Mouse (Mus musculus) layer of hippocampus, postnatal 10 days (tissue): ENCODE measurements around the gene Nnat. TPM values are rescaled to one million over a fixed set of nuclear protein-coding genes. Genes with fewer than 3 reads are reported as not detected.

Experiments used
- DNase-seq, 2 experiments: peaks; one replicate each; pipeline ENCODE4 v3.0.0; 2021; ENCODE audit warnings: low spot score in 2 of 2
- microRNA-seq, 2 experiments: library from miRNA; unstranded; fragments of <30 nt; microRNA quantifications; one replicate each; pipeline ENCODE4 v1.2.0; 2021
- total RNA-seq, 2 experiments: library from RNA; stranded (reverse); gene quantifications; 2 replicates each; pipeline ENCODE4 v1.2.3; 2021

The Nnat gene
- total RNA-seq, 2 experiments from 2014 or later = 1,193 to 1,435 TPM

DNA sequence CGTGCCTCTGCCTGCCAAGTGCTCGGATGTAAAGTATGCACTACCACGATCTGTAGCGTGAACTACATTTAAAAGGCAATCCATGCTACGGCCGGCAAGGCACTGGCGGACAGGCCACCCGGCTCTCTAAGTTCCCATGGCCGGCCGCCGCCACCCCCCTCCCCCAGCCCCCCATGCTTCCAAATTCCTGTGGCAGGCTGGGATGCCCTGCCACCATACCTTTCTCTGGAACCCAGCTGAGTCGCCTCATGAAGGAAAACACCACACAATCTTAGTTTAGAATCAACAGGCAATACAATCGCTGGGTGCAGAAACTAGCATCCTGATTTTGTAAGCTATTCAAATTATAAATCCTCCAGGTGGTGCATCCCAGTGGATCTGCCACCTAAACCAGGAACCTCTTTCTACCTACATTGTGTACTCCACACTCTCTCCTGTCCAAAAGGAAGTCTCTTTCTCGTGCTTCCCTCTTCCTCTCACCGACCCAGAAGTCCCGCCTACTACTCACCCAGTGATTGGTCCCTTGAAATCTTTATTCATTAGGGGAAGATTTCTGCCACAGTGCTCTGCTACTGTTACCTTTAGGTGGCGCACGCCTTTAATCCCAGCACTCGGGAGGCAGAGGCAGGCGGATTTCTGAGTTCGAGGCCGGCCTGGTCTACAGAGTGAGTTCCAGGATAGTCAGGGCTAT, 37.1 kb downstream of the Nnat start:
- DNase-seq = no peak

GRCm38 (mm10) chr2:157601435-157601839, 41.6 kb downstream of the Nnat start:
- no peak for DNase-seq

- peak; percentile 89 to 93 for DNase-seq
Measured at GRCm38 (mm10) chr2:157605025-157605675, 45.3 kb downstream of the Nnat start.

DNA sequence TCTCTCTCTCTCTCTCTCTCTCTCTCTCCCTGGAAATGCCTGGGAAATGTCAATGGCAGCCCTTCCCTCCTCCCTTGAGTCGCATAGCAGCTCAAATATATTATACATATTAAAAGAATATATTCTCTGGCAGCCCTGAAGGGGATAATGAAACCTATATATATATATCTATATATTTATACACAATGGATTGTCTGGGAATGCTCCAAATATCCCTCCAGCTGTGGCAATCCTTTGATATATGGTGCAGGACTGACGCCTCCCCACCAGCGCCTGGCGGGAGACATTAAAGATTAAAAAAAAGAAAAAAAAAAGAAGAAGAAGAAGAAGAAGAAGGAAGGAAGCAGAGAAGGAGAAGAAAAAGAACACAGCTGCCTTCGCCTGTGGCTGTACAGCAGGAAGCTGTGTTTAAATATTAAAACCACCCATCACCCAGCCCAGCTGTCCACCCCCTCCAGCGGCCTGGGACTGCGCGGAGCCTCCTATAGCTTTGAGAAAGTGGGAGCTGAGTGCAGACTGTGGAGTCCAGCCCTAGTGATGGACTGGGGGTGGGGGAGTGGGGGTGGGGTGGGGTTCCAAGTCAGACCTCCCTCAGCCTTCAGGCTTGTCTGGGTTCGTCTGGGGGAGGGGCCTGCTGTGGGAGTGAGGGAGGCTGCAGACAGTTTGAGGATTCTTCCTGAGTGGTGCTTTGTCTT, 47.8 kb downstream of the Nnat start:
- DNase-seq = no peak

GRCm38 (mm10) chr2:157611735-157612134, 51.9 kb downstream of the Nnat start:
- DNase-seq = no peak

Small RNA genes lying within 50 kb of the gene (microRNA-seq; reads per million reads assigned to microRNA genes)
- gene Gm23134 = 2.4 to 4.0 reads per million in 2 experiments

Other genes with a start within 250 kb of the Nnat start
- gene Ghrh, start 212.6 kb upstream of the Nnat start, total RNA-seq = not detected
- 10 to 100 TPM; 73.9 to 82.5 TPM for gene Manbal, start 192.5 kb upstream of the Nnat start, total RNA-seq
- gene Src, start 141.6 kb upstream of the Nnat start, total RNA-seq = 100 to 1,000 TPM in 1 of 2 experiments, 10 to 100 TPM in 1; 92.7 to 101 TPM
- gene Blcap, start 11.2 kb downstream of the Nnat start, total RNA-seq = 100 to 1,000 TPM; 140 to 151 TPM
- gene Ctnnbl1, start 177.3 kb downstream of the Nnat start, total RNA-seq = 10 to 100 TPM; 23.0 to 28.0 TPM